Mouse (Mus musculus) 3T3-L1 (cell line): ENCODE measurements around the gene BC025446.
"Not testable (repeated sequence)": the region's sequence is repeated elsewhere in the genome, so short reads cannot be mapped to it uniquely, and the experiment has no call there.

Experiments used
- DNase-seq: peaks from one replicate; pipeline ENCODE4 v3.0.0-alpha.2; 2015; ENCODE audit warnings: low read depth, low spot score

BC025446 gene

DNA sequence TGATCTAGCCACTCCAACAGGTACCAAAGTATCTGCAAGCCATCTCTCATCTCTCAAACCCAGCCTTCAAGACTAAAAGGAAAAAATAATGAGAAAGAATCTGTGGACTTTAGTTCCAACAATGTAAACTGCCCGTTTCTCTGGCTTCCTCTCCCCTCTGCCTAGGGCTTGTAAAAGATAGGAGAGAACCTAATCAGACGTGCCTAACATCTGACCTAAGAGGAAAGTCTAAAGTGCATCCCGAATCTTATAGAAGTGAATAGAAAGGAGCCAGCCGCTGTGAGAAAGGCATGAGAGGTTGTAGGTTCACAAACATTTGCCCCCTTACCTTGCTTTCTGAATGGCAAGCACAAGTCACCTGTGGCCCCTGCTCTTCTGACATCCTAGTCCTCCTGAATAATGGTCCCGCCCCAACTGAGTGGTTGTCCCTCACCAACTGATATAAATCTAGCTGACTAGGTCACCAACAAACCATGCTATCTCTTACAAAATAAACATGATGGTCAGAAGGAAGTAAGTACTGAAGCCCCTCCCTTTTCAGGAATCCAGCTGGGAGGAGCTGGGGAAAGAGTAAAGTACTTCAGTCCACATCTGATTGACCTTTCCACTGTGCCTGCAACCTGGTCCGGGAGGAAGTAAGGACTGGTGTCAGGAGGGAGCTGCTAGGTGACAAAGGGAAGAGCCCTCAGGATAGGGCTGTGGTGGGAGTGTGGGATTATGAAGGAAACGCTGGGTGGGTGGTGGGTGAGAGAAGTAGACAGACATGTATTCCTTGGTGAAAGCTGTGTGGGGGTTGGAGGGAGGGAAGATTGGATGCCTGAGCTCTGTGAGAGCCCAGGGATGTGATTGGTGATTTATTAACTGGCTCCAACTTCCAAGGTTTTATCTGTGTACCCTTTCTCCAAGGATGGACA lies at the start of gene BC025446:
BC025446 (plus strand) TSS at position 599 of the 914 bp plus-strand sequence.
- DNase-seq: no peak

GRCm38 (mm10) chr15:75175506-75175905 lies 40.7 kb upstream of the BC025446 start:
- peak; percentile 79 for DNase-seq

DNA sequence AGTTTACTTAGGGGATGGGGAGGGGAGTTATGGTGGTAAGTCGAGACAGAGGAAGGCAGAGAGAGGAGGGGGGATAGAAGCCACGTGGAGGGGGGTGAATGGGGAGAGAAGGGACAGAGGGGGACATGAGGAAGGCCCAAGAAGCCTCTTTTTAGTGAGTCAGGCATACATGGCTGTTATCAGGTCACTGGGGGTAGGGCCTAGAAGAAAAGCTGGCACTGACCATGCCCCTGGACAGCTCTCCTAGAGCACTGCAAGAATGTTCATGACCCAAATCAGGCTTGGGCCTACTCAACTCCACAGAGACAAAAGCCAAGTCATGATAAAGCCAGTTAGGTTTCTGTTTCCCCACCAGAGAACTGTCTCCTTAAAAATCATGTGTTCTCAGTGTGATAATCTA lies 29.9 kb upstream of the BC025446 start:
- DNase-seq: no peak

- DNase-seq: peak; percentile 49
Observed at GRCm38 (mm10) chr15:75189116-75189515, 27.1 kb upstream of the BC025446 start.

GRCm38 (mm10) chr15:75190560-75190959 lies 25.6 kb upstream of the BC025446 start:
- DNase-seq: not testable (repeated sequence)

DNA sequence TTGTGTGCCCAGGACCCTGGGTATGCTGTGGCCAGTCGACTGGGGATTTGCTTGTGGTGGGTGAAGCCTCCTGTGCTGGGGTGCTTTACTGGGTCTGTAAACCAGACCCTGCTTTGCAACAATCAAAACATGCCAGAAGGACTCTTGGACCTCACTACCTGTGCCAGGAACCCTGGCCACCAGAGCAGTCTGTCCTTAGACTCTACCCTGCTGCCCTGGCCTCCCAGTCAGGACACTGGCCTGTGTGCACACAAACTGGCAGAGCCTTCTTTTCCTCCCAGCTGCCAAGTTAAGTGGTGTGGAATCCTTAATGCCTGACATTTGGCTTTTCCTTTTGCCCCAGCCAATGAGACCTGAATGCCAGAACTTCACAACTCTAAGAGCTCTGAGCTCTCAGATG lies 655 bp downstream of the BC025446 start:
- no peak for DNase-seq

DNA sequence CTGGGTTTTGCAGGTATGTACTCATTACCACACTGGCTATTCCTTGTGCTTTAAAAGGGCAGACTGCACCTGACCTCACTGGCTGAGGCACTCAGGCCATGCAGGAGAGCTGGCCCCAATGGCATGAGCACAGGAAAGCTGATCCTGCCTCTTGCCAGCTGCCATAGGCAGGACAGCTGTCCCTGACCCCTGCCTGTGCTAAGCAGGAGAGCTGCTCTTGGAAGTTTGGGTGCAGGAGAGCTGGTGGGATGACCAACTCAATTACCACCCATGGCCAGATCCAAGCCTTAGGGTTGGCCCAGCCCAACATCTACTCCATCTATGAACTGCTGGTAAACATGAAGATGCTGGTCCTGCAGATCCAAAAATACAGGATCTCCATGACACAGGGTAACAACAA lies 5.8 kb downstream of the BC025446 start:
- DNase-seq: no peak

GRCm38 (mm10) chr15:75237736-75238288 lies 21.6 kb downstream of the BC025446 start:
- DNase-seq: no peak

DNA sequence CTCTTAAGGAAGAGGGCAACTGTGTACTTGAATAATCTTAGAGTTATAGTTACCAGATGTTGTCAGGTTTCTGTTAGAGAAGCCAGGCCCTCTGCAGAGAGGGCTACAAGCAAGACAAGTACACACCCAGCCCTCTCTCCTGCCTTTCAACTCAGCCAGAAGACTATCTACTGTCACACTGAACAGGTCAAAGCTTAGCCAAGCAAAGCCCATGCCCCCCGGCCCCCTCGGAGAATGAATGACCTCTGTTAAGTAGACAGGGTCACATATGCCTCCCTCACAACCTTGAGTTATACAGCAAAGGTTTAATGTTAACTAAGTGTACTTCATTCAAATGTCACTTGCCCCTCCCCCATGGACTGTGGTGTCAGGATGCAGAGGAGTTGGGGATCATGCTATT lies 24.4 kb downstream of the BC025446 start:
- DNase-seq: no peak

GRCm38 (mm10) chr15:75242756-75243640 lies 26.8 kb downstream of the BC025446 start:
- DNase-seq: no peak

DNA sequence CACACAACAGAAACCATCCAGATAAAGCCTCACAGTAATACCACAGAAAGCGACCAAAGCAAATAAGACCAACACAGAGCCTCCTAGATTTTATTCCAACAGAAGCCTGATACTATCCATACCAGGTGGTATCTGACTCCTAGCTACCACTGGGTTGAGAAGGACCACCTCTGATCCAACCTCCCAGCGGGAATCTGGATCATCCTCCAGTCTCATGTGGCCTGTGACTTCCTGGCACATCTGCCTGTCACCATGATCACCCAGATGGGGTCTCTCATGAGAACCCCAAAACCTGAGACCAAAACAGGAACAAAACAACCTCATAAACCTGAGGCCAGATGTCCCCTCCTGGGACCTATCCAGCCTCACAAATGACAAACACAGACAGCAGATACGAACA lies 38.5 kb downstream of the BC025446 start:
- DNase-seq: no peak

GRCm38 (mm10) chr15:75265863-75266262 lies 49.7 kb downstream of the BC025446 start:
- peak; percentile 48 for DNase-seq

DNA sequence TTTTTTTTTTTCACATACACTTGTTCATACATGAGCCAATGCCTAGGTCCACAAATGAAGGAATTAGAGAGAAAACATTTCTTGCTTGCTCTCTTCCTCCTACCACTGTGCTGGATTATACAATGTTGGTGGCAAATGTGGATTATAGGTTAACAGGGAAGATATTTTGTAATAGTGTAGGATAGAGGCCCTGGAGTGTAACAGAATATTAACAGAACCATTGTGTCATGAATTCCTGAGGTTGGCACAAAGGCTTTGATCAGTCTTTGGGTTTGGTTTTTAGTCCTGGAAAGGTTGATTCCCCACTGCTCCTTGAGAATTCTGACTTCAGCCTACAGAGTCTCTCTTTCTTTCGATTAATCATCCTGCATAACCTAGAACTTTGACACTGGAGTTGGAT lies 50.5 kb downstream of the BC025446 start:
- no peak for DNase-seq

GRCm38 (mm10) chr15:75268121-75268520 lies 51.9 kb downstream of the BC025446 start, which contains the start of gene Ly6f:
Gene Ly6f (plus strand): TSS chr15:75268421.
- DNase-seq: no peak

DNA sequence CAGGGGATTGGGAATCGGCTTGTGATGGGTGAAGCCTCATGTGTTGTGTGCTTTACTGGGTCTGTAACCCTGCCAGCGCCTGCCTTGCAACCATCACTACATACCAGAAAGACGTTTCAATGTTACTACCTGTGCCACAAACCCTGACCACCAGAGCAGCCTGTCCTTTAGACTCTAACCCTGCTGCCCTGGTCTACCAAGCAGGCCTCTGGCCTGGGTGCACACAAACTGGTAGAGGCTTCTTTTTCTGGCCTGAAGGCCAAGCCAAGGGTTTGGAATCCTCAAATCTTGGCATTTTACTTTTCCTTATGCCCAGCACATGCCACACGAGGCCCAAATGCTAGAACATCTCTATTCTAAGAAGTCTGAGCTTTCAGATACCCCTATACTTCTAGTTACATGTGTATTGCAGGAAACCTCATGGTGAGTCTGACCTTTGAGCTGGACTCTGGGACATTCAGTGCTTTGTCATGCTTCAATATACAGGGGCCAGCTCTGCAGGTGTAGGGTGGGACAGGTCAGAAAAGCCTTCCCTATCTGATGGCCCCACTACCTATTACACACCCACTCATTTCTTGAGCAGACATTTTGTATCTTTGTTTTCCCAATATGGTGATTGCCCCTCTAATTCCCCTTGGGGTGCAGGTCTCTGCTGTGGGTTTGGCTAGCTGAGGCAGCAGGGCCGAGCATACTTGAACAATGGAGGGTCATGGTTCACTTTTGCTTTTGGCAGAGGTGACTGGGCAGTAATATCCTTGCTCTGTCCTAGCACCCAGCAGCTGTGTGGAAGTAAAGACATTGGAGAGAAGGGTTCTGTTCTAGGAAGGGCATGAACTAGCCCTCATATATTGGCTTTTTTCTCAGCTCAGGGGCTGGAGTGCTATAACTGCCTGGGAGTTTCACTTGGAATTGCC lies 53.0 kb downstream of the BC025446 start:
- DNase-seq: no peak

- peak; percentile 90 for DNase-seq
Observed at GRCm38 (mm10) chr15:75270169-75270568, 54.0 kb downstream of the BC025446 start.

- peak; percentile 74 for DNase-seq
Observed at GRCm38 (mm10) chr15:75270691-75271362, 54.7 kb downstream of the BC025446 start.

GRCm38 (mm10) chr15:75271426-75271825 lies 55.2 kb downstream of the BC025446 start:
- peak; percentile 67 for DNase-seq

DNA sequence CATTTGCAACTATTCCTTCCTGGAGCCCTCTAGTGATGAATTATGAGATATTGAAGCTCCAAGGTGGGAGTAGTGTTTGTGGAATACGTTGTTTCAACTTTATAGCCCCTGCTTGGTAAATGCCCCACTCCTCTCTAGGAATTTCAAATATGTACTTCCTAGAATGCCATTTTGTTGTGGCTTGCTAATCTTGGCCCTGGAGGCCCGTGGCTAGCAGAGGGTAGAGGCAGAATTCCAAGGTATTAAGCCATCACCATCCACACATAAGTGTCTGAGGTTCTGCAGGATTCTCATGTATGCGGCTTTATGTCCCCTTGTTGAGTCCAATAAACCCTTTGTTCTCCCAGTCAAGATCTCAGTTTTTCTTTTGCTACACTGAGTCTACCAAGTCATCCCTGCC lies 55.7 kb downstream of the BC025446 start:
- peak; percentile 54 for DNase-seq
